Mouse (Mus musculus) midbrain, embryonic 13.5 days (tissue): Measurements from ENCODE around the gene Uqcrq. TPM values are rescaled to one million over a fixed set of nuclear protein-coding genes. Genes with fewer than 3 reads are reported as not detected.

ENCODE experiments used
- microRNA-seq: library from miRNA; unstranded; fragments of <30 nt; microRNA quantifications from one replicate; pipeline ENCODE4, GENCODE M21; 2016
- polyA plus RNA-seq: library from polyadenylated mRNA; unstranded; fragments of >200 nt; fragmentation: Nextera tagmentation; extraction: Ambion mirVana; gene quantifications from 2 replicates; pipeline ENCODE4 v1.2.1, GENCODE M21; 2015

Uqcrq gene
- polyA plus RNA-seq, 1 experiment from 2014 or later: 672 TPM

Small RNA genes lying within 50 kb of the gene (microRNA-seq; reads per million reads assigned to microRNA genes)
- gene Mir6920: not detected

Other genes starting within 250 kb of the Uqcrq start
- gene Hspa4, start 130.4 kb downstream of the Uqcrq start, polyA plus RNA-seq: 57.0 and 58.7 TPM in 2 replicates
- gene Zcchc10, start 106.2 kb downstream of the Uqcrq start, polyA plus RNA-seq: 17.0 and 17.6 TPM in 2 replicates
- 66.4 and 81.6 TPM in 2 replicates for gene Aff4, start 80.0 kb downstream of the Uqcrq start, polyA plus RNA-seq
- not detected in 2 replicates for gene Leap2, start 7.7 kb downstream of the Uqcrq start, polyA plus RNA-seq
- 3.3 and 3.7 TPM in 2 replicates for gene Gdf9, start 192 bp upstream of the Uqcrq start, polyA plus RNA-seq
- not detected in 2 replicates for gene Gm10447, start 26.3 kb upstream of the Uqcrq start, polyA plus RNA-seq
- 1.8 and 2.2 TPM in 2 replicates for gene Shroom1, start 26.4 kb upstream of the Uqcrq start, polyA plus RNA-seq
- not detected in 2 replicates for gene Gm9837, start 39.6 kb upstream of the Uqcrq start, polyA plus RNA-seq
- gene Gm9945, start 49.3 kb upstream of the Uqcrq start, polyA plus RNA-seq: not detected in 2 replicates
- gene Sowaha, start 49.4 kb upstream of the Uqcrq start, polyA plus RNA-seq: 0.31 and 0.42 TPM in 2 replicates
- 11.0 and 12.7 TPM in 2 replicates for gene Sept8, start 88.4 kb upstream of the Uqcrq start, polyA plus RNA-seq
- gene Kif3a, start 136.5 kb upstream of the Uqcrq start, polyA plus RNA-seq: 232 and 283 TPM in 2 replicates
- gene Il4, start 187.8 kb upstream of the Uqcrq start, polyA plus RNA-seq: 2.8 and 4.2 TPM in 2 replicates
- gene Il13, start 203.9 kb upstream of the Uqcrq start, polyA plus RNA-seq: not detected in 2 replicates